Mouse (Mus musculus): Measurements from ENCODE around the gene Eif4b. TPM values are rescaled to one million over a fixed set of nuclear protein-coding genes. Genes with fewer than 3 reads are reported as not detected.

Gene Eif4b
- polyA plus RNA-seq, 2 experiments = 133 to 199 TPM

DNA sequence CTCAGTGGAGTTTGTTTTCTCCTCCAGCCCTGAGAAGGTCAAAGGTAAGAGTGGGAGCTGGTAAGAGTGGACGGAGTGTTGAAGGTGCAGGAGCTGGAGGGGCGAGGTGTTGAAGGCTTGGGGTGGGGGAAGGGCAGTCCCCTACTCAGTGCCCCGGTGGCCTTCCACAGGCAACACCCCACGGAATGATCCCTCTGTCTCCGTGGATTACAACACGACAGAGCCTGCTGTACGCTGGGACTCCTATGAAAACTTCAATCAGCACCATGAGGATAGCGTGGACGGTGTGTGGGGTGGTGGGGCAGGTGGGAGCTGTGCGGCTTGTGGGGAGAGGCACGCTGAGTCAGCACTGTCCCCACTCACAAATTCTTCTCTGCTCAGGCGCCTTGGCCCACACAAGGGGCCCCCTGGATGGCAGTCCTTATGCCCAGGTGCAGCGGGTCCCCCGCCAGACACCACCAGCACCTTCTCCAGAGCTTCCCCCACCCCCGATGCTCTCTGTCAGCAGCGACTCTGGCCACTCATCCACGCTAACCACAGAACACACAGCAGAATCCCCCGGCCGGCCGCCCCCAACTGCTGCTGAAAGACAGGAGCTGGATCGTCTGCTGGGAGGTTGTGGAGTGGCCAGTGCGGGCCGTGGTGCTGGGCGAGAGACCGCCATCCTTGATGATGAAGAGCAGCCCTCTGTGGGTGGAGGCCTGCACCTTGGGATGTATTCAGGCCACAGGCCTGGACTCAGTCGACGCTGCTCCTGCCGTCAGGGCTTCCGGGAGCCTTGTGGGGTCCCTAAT, 37.3 kb downstream of the Eif4b start:
- Histone ChIP-seq H3K9ac (ENCODE audit: low read depth, low read length, severe bottlenecking) (no peak overlapping the region), H3K9me3 (ENCODE audit: control insufficient read depth, low read length) (no peaks in the 10 kb centered on the region), H3K27me3 (ENCODE audit: control insufficient read depth, insufficient read depth, low read length) (no peaks in the 10 kb centered on the region), H3K36me3 (ENCODE audit: control insufficient read depth, insufficient read depth, low read length) (peaks cover 94% of the 10 kb centered on the region), H3K27ac (replicated peaks; ENCODE audit: low read depth, low read length) (no peak overlapping the region), H3K4me1 (ENCODE audit: control insufficient read depth, insufficient read depth, low read length) (peaks cover 18% of the 10 kb centered on the region; the same call in 1 of the 2 replicates), H3K4me2 (replicated peaks; ENCODE audit: low read depth, low read length, severe bottlenecking) (no peak overlapping the region), H3K4me3 (replicated peaks; ENCODE audit: low read length) (no peak overlapping the region)
- ATAC-seq (ENCODE audit: low FRiP score, low read depth) (no peak), DNase-seq (ENCODE audit: low spot score) (no peak)
- WGBS = 81% methylated on average over 29 of the region's 29 CpGs
- TF ChIP-seq POLR2A (IDR thresholded peaks at IDR 0.05; ENCODE audit: borderline replicate concordance, extremely low read depth, insufficient read depth, insufficient read length) = no peak

DNA sequence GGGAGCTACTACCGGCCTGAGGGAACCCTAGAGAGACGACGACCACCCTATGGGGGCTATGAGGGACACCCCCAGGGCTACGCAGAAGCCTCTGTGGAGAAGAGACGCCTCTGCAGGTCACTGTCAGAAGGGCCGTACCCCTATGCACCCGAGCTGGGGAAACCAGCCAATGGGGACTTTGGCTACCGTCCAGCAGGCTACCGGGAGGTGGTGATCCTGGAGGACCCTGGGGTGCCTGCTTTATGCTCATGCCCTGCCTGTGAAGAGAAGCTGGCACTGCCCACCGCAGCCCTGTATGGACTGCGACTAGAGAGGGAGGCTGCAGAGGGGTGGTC, 37.9 kb downstream of the Eif4b start:
- Histone ChIP-seq H3K36me3 (ENCODE audit: control insufficient read depth, insufficient read depth, low read length) (peaks cover 98% of the 10 kb centered on the region), H3K27ac (replicated peaks; ENCODE audit: low read depth, low read length) (no peak overlapping the region), H3K4me1 (ENCODE audit: control insufficient read depth, insufficient read depth, low read length) (peaks cover 15% of the 10 kb centered on the region; the same call in 1 of the 2 replicates), H3K4me3 (replicated peaks; ENCODE audit: low read length) (no peak overlapping the region), H3K9ac (ENCODE audit: low read depth, low read length, severe bottlenecking) (no peak overlapping the region), H3K27me3 (ENCODE audit: control insufficient read depth, insufficient read depth, low read length) (no peaks in the 10 kb centered on the region), H3K9me3 (ENCODE audit: control insufficient read depth, low read length) (no peaks in the 10 kb centered on the region), H3K4me2 (replicated peaks; ENCODE audit: low read depth, low read length, severe bottlenecking) (no peak overlapping the region)
- 86% methylated on average over 11 of the region's 11 CpGs for WGBS
- no peak for ATAC-seq (ENCODE audit: low FRiP score, low read depth)
- TF ChIP-seq POLR2A (IDR thresholded peaks at IDR 0.05; ENCODE audit: borderline replicate concordance, extremely low read depth, insufficient read depth, insufficient read length) = no peak
- DNase-seq (ENCODE audit: low spot score) = no peak

DNA sequence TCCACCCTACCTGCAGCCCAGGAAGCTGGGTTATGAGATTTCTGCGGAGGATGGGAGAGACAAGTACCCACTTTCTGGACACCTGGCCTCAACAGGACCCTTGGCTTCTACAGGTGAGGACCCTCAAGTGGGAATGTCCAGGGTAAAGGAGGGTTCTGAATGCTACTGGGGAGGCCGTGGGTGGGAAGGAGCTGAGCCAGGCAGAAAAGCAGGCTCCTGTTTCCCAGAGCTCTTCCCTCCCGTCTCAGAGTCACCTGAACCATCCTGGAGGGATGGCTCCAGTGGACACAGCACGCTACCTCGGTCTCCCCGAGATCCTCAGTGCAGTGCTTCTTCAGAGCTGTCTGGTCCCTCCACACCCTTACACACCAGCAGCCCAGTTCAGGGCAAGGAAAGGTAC, 38.6 kb downstream of the Eif4b start:
- Histone ChIP-seq H3K9ac (ENCODE audit: low read depth, low read length, severe bottlenecking) (no peak overlapping the region), H3K9me3 (ENCODE audit: control insufficient read depth, low read length) (no peaks in the 10 kb centered on the region), H3K27me3 (ENCODE audit: control insufficient read depth, insufficient read depth, low read length) (no peaks in the 10 kb centered on the region), H3K27ac (replicated peaks; ENCODE audit: low read depth, low read length) (no peak overlapping the region), H3K4me3 (replicated peaks; ENCODE audit: low read length) (no peak overlapping the region), H3K4me2 (replicated peaks; ENCODE audit: low read depth, low read length, severe bottlenecking) (no peak overlapping the region), H3K4me1 (ENCODE audit: control insufficient read depth, insufficient read depth, low read length) (peaks cover 12% of the 10 kb centered on the region; the same call in 1 of the 2 replicates), H3K36me3 (ENCODE audit: control insufficient read depth, insufficient read depth, low read length) (peaks cover 98% of the 10 kb centered on the region)
- ATAC-seq (ENCODE audit: low FRiP score, low read depth) = no peak
- DNase-seq (ENCODE audit: low spot score) = no peak
- no peak for TF ChIP-seq POLR2A (IDR thresholded peaks at IDR 0.05; ENCODE audit: borderline replicate concordance, extremely low read depth, insufficient read depth, insufficient read length)
- WGBS = 85% methylated on average over 6 of the region's 6 CpGs

DNA sequence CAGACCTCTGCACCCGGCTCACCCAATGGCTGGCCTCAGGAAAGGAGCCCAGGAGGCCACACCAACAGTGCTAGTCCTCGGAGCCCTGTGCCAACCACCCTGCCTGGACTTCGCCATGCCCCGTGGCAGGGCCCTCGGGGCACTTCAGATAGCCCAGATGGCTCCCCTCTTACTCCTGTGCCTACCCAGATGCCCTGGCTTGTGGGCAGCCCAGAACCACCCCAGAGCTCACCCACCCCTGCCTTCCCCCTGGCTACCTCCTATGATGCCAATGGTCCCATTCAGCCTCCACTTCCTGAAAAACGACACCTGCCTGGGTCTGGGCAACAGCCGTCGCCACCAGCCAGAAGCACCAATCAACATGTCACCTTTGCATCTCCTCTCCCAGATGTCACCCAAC, 39.3 kb downstream of the Eif4b start:
- no peak for DNase-seq (ENCODE audit: low spot score)
- H3K9me3 ChIP-seq (ENCODE audit: control insufficient read depth, low read length) = no peaks in the 10 kb centered on the region
- H3K27me3 ChIP-seq (ENCODE audit: control insufficient read depth, insufficient read depth, low read length) = no peaks in the 10 kb centered on the region
- no peak for ATAC-seq (ENCODE audit: low FRiP score, low read depth)
- WGBS = 66% methylated on average over 8 of the region's 8 CpGs
- no peak for TF ChIP-seq POLR2A (IDR thresholded peaks at IDR 0.05; ENCODE audit: borderline replicate concordance, extremely low read depth, insufficient read depth, insufficient read length)
- peaks cover 12% of the 10 kb centered on the region; the same call in 1 of the 2 replicates for H3K4me1 ChIP-seq (ENCODE audit: control insufficient read depth, insufficient read depth, low read length)
- no peak overlapping the region for H3K4me2 ChIP-seq (replicated peaks; ENCODE audit: low read depth, low read length, severe bottlenecking)
- H3K9ac ChIP-seq (ENCODE audit: low read depth, low read length, severe bottlenecking) = no peak overlapping the region
- no peak overlapping the region for H3K27ac ChIP-seq (replicated peaks; ENCODE audit: low read depth, low read length)
- peaks cover 98% of the 10 kb centered on the region for H3K36me3 ChIP-seq (ENCODE audit: control insufficient read depth, insufficient read depth, low read length)
- no peak overlapping the region for H3K4me3 ChIP-seq (replicated peaks; ENCODE audit: low read length)

DNA sequence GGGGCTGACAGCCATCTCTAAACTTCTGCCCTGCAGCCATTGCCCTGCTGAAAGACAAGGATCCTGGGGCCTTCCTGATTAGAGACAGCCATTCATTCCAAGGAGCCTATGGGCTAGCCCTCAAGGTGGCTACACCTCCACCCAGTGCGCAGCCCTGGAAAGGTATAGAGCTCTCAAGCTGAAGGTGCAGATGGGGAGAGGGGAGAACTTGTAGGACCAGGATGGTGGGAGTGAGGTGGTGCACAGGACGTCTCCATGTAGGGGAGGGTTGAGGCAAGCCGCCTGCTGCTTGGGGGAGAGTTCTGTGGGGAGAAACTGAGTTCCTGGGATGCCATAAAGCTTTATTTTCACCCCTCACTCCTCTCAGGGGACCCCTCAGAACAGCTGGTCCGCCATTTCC, 40.1 kb downstream of the Eif4b start:
- DNase-seq (ENCODE audit: low spot score) (no peak), ATAC-seq (ENCODE audit: low FRiP score, low read depth) (no peak)
- H3K9me3 ChIP-seq (ENCODE audit: control insufficient read depth, low read length) = no peaks in the 10 kb centered on the region
- no peak for TF ChIP-seq POLR2A (IDR thresholded peaks at IDR 0.05; ENCODE audit: borderline replicate concordance, extremely low read depth, insufficient read depth, insufficient read length)
- H3K9ac ChIP-seq (ENCODE audit: low read depth, low read length, severe bottlenecking) = no peak overlapping the region
- H3K4me2 ChIP-seq (replicated peaks; ENCODE audit: low read depth, low read length, severe bottlenecking) = no peak overlapping the region
- no peak overlapping the region for H3K4me3 ChIP-seq (replicated peaks; ENCODE audit: low read length)
- no peaks in the 10 kb centered on the region for H3K27me3 ChIP-seq (ENCODE audit: control insufficient read depth, insufficient read depth, low read length)
- WGBS = 65% methylated on average over 4 of the region's 4 CpGs
- H3K4me1 ChIP-seq (ENCODE audit: control insufficient read depth, insufficient read depth, low read length) = peaks cover 5% of the 10 kb centered on the region; the same call in 1 of the 2 replicates
- H3K27ac ChIP-seq (replicated peaks; ENCODE audit: low read depth, low read length) = no peak overlapping the region
- peaks cover 98% of the 10 kb centered on the region for H3K36me3 ChIP-seq (ENCODE audit: control insufficient read depth, insufficient read depth, low read length)
